Mouse (Mus musculus) embryonic stem cell, embryonic (primary cell): ENCODE measurements at regions not wholly inside any gene's neighbourhood (a gene's known extent, or its start where the extent isn't known, plus 50 kb on each side); places are given as distances from the start of the nearest gene placed in this dataset.
"Not testable (repeated sequence)": the region's sequence is repeated elsewhere in the genome, so short reads cannot be mapped to it uniquely, and the experiment has no call there.

Source experiments
- CTCF ChIA-PET, 4 experiments: fragments of 300-600 bp in 2 of 4; fragments of 350-600 bp in 2 of 4; sonication (Branson Sonifier 250); formaldehyde crosslinking; loops; one replicate each; lab custom pipeline; 2022; ENCODE audit warnings: inconsistent platforms in 2 of 4; lab: Charles Lee
- POLR2A ChIA-PET, 4 experiments: fragments of 300-600 bp in 2 of 4; fragments of 350-600 bp in 2 of 4; sonication (Branson Sonifier 250); formaldehyde crosslinking; loops; one replicate each; lab custom pipeline; 2022; ENCODE audit warnings: antibody characterized with exemption in 4 of 4, inconsistent platforms in 1 of 4; lab: Charles Lee

GRCm38 (mm10) chrX:153887285-153887684 is 55.3 kb downstream of the Spin2c start:
- POLR2A ChIA-PET = no interaction called here
- CTCF ChIA-PET = no interaction called here

DNA sequence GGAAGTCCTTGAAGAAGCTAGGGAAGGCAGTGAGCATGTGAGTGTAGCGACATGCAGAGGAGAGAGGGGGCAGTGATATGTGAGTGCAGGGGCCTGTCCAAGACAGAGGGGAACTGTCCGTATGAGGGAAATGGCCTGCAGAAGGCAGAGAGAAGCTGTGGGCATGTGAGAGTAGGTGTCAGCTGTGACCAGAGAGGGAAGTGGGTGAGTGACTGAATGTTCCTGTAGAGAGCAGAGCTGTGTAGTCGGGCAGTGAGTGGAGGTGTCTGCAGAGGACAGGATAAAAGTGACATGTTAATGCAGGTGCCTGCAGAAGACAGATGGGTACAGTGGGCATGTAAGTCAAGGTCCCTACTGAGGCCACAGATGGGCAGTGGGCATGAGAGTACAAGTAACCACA is 84.4 kb downstream of the Samt1 start:
- POLR2A ChIA-PET = no interaction called here
- CTCF ChIA-PET = no interaction called here

- ChIA-PET CTCF (no interaction called here), POLR2A (no interaction called here)
Measured at GRCm38 (mm10) chrX:153932586-153932985, 79.9 kb downstream of the Samt1 start.

DNA sequence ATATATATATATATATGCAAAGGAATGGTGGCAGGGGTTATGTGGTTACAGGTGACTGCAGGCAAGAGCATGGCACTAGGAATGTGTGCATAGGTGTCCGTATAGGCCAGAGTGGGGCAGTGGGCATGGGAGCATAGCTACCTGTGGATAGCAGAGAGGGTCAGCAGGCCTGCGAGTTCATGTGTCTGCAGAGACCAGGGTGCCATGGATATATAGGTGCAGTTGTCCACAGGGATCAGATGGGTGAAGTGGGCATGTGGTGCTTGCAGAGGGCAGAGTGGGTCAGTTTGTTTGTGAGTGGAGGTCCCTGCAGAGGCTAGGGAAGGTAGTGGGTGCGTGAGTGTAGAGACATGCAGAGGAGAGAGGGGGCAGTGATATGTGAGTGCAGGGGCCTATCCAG is 76.3 kb downstream of the Samt1 start:
- POLR2A ChIA-PET = no interaction called here
- CTCF ChIA-PET = no interaction called here

GRCm38 (mm10) chrX:153937346-153937745 is 75.1 kb downstream of the Samt1 start:
- ChIA-PET CTCF (no interaction called here), POLR2A (no interaction called here)

- CTCF ChIA-PET = no interaction called here
- POLR2A ChIA-PET = no interaction called here
Measured at GRCm38 (mm10) chrX:153940089-153940488, 72.4 kb downstream of the Samt1 start.

DNA sequence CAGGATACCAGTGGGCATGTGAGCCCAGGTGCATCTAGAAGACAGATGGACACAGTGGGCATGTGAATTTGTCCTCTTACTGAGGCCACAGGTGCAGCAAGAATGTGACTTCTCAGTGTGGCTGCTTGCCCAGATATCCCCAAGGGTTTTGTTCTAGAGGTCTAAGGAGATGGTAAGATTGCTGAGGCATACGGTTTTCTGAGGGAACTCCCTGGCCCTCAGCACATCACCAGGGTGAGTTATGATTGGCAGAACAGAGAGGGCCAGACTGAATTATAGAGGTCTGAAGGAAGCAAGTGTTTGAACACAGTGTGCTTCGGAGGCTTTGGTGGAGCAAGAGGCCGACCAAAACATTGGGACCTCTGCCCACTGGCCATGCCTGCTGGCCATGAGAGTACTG is 71.3 kb downstream of the Samt1 start:
- POLR2A ChIA-PET = interaction anchor here in 1 of 4 experiments (0.6 kb wide), 1 partner anchor 1270 kb away, joined by 3 read pairs; no protein-coding TSS in a partner anchor
- CTCF ChIA-PET = not testable (repeated sequence)
